Mouse (Mus musculus) G1E (cell line): ENCODE measurements at regions not wholly inside any gene's neighbourhood (a gene's known extent, or its start where the extent isn't known, plus 50 kb on each side); places are given as distances from the start of the nearest gene placed in this dataset.

ENCODE experiments used
- ATAC-seq: 2 replicates; pipeline ENCODE4 v1.8.0; 2016; ENCODE audit warnings: mild to moderate bottlenecking; ENCODE audit not compliant: insufficient number of reproducible peaks, poor library complexity, low FRiP score, severe bottlenecking; ENCODE audit errors: extremely low read depth
- DNase-seq: peaks from one replicate; pipeline ENCODE4 v3.0.0; 2012; ENCODE audit warnings: low spot score
- H3K27me3 ChIP-seq: 2 replicates; pipeline ENCODE4 v1.6.1; 2012; ENCODE audit warnings: mild to moderate bottlenecking, low read length, inconsistent platforms; ENCODE audit not compliant: insufficient read depth
- H3K36me3 ChIP-seq: replicated peaks from 2 replicates; pipeline ENCODE3; 2012; ENCODE audit warnings: mild to moderate bottlenecking, inconsistent platforms
- H3K4me1 ChIP-seq: 2 replicates; pipeline ENCODE4 v1.6.1; 2012; ENCODE audit warnings: low read depth, low read length, inconsistent platforms, mixed read lengths; ENCODE audit not compliant: insufficient read depth
- H3K4me3 ChIP-seq: 2 replicates; pipeline ENCODE4 v1.5.1; 2012; ENCODE audit warnings: low read depth, mild to moderate bottlenecking, inconsistent platforms, low read length, moderate library complexity, mixed read lengths
- H3K9me3 ChIP-seq: replicated peaks from 2 replicates; pipeline ENCODE4 v1.6.1; 2012; ENCODE audit warnings: inconsistent platforms
- CTCF ChIP-seq: IDR thresholded peaks from 2 replicates; pipeline ENCODE4 v1.5.1; 2012; ENCODE audit warnings: low read depth, low read length, inconsistent platforms, mixed read lengths
- GATA1 ChIP-seq: IDR thresholded peaks from 2 replicates; pipeline ENCODE4 v1.6.1; 2012; ENCODE audit warnings: borderline replicate concordance, low read length, inconsistent platforms, mixed read lengths
- GATA2 ChIP-seq: IDR thresholded peaks from 2 replicates; pipeline ENCODE4 v1.6.1; 2012; ENCODE audit warnings: low read depth, low read length, inconsistent platforms, borderline replicate concordance
- POLR2AphosphoS5 ChIP-seq: IDR thresholded peaks from 2 replicates; pipeline ENCODE4 v1.6.1; 2012; ENCODE audit warnings: low read depth, low read length, inconsistent platforms; ENCODE audit not compliant: insufficient replicate concordance
- TAL1 ChIP-seq: conservative IDR thresholded peaks from 2 replicates; pipeline ENCODE4 v1.6.1; 2012; ENCODE audit warnings: low read depth, low read length, inconsistent platforms, mixed read lengths

- Histone ChIP-seq H3K36me3 (no peaks in the 10 kb centered on the region), H3K27me3 (peaks cover 3% of the 10 kb centered on the region; the same call in 1 of the 2 replicates), H3K4me3 (no peak overlapping the region), H3K9me3 (no peaks in the 10 kb centered on the region), H3K4me1 (no peaks in the 10 kb centered on the region)
- ATAC-seq (no peak), DNase-seq (no peak)
- TF ChIP-seq CTCF: no peak
- no peak for TF ChIP-seq GATA1
- no peak for TF ChIP-seq GATA2
- TF ChIP-seq TAL1: no peak
- TF ChIP-seq POLR2AphosphoS5: no peak
Observed at GRCm38 (mm10) chr13:44086801-44087200, 302.2 kb downstream of the Cd83 start.

GRCm38 (mm10) chr13:44097141-44097540, 312.6 kb downstream of the Cd83 start:
- DNase-seq: no peak
- no peaks in the 10 kb centered on the region for H3K36me3 ChIP-seq
- no peak for ATAC-seq
- no peak for TF ChIP-seq GATA2
- TF ChIP-seq CTCF: no peak
- H3K9me3 ChIP-seq: no peaks in the 10 kb centered on the region
- H3K4me3 ChIP-seq: no peak overlapping the region
- H3K4me1 ChIP-seq: no peaks in the 10 kb centered on the region
- no peaks in the 10 kb centered on the region; the same call in 1 of the 2 replicates for H3K27me3 ChIP-seq

DNA sequence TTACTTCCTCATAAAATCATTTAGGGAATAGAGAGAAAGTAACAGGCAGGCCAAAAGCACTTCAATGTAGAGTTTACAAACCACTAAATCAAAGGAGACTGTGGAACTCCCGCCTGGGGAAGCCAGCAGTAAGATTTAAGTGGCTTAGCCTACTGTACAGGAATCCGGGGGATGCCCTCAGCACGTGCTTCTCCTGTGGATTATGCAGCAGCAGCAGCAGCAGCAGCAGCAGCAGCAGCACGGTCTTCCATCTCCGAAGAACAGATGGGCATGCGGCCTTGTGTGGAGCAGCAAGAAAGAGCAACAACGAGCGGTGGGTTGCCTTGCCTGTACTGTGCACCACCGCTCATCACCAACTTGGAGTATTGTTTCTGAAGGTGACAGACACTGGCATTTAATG, 314.9 kb downstream of the Cd83 start:
- H3K36me3 ChIP-seq: no peaks in the 10 kb centered on the region
- DNase-seq (no peak), ATAC-seq (no peak)
- no peaks in the 10 kb centered on the region for H3K9me3 ChIP-seq
- H3K4me1 ChIP-seq: no peaks in the 10 kb centered on the region
- TF ChIP-seq GATA1 (no peak), TAL1 (no peak), POLR2AphosphoS5 (no peak), GATA2 (no peak), CTCF (no peak)
- H3K4me3 ChIP-seq: no peak overlapping the region
- no peaks in the 10 kb centered on the region; the same call in 1 of the 2 replicates for H3K27me3 ChIP-seq

DNA sequence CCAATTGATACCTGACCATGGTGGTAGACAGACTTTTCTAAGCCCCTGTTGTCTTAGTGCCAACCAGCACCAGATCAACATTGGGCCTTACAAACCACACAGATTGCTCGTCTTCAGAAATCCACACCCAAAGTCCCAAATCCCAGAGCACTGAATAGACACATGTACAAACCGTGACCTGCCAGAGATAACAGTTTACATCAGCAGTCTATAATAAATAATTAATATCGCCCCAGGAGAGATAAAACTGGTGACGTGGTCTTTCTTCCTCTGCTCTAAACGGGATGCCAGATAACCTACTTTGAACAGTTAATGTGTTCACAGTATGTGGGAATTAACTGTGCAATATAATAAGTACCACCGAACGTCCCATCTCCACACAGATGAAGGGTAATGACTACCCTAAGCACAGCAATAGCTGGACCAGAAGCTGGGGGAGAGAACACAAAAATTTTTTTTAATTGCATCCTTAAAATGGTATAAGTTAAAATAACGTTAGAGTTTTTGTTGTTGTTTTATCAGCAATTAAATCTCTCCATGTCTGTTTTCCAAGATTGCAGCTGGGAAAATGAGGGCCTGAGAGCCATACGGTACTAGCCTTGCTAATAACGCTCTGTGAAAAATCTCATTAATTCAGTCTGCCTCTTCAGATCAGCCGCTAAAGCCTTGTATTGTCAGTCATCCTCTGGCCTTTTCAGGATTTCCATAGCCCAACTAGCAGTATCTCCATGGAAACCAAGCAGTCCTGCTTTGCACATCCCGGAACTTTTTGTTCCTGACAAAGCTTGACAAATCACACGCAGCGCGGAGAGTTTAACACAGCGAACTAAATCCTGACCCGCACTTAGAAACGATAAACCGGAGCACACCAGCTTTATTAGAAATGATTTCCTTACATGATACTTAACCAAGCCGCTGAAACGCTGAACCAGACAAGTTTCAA, 315.8 kb downstream of the Cd83 start:
- ATAC-seq (no peak), DNase-seq (no peak)
- TF ChIP-seq CTCF: no peak
- no peak for TF ChIP-seq GATA2
- TF ChIP-seq GATA1: no peak
- TF ChIP-seq TAL1: no peak
- no peak for TF ChIP-seq POLR2AphosphoS5
- no peak overlapping the region for H3K4me3 ChIP-seq
- no peaks in the 10 kb centered on the region; the same call in 1 of the 2 replicates for H3K27me3 ChIP-seq
- H3K36me3 ChIP-seq: no peaks in the 10 kb centered on the region
- H3K4me1 ChIP-seq: no peaks in the 10 kb centered on the region
- H3K9me3 ChIP-seq: no peaks in the 10 kb centered on the region

GRCm38 (mm10) chr13:44101161-44101560, 316.6 kb downstream of the Cd83 start:
- Histone ChIP-seq H3K9me3 (no peaks in the 10 kb centered on the region), H3K4me1 (no peaks in the 10 kb centered on the region), H3K36me3 (no peaks in the 10 kb centered on the region), H3K4me3 (no peak overlapping the region), H3K27me3 (no peaks in the 10 kb centered on the region; the same call in 1 of the 2 replicates)
- no peak for ATAC-seq
- TF ChIP-seq CTCF: no peak
- no peak for DNase-seq

- DNase-seq (no peak), ATAC-seq (no peak)
- Histone ChIP-seq H3K27me3 (no peaks in the 10 kb centered on the region; the same call in 1 of the 2 replicates), H3K4me1 (no peaks in the 10 kb centered on the region), H3K4me3 (no peak overlapping the region), H3K9me3 (no peaks in the 10 kb centered on the region), H3K36me3 (no peaks in the 10 kb centered on the region)
- no peak for TF ChIP-seq GATA1
- no peak for TF ChIP-seq TAL1
- no peak for TF ChIP-seq POLR2AphosphoS5
- no peak for TF ChIP-seq CTCF
- TF ChIP-seq GATA2: no peak
Observed at GRCm38 (mm10) chr13:44101806-44102205, 317.2 kb downstream of the Cd83 start.
